Mouse (Mus musculus) kidney, embryonic 16.5 days (tissue): ENCODE measurements at regions not wholly inside any gene's neighbourhood (a gene's known extent, or its start where the extent isn't known, plus 50 kb on each side); places are given as distances from the start of the nearest gene placed in this dataset.
"Not testable (repeated sequence)": the region's sequence is repeated elsewhere in the genome, so short reads cannot be mapped to it uniquely, and the experiment has no call there.

Experiments
- ATAC-seq: fragments of 200-750 bp; cut with Nextera tagmentation; 2 replicates; pipeline ENCODE4 v1.8.0; 2017; ENCODE audit warnings: moderate TSS enrichment; ENCODE audit not compliant: low FRiP score, low TSS enrichment
- H3K27ac ChIP-seq: fragments of 300-500 bp; sonication (generic); 2 replicates; pipeline ENCODE4 v1.5.1; 2014; ENCODE audit warnings: low read length
- H3K27me3 ChIP-seq: fragments of 300-500 bp; sonication (generic); 2 replicates; pipeline ENCODE4 v1.6.1; 2014; ENCODE audit warnings: low read length, control low read depth, mixed read lengths; ENCODE audit not compliant: insufficient read depth
- H3K36me3 ChIP-seq: fragments of 300-500 bp; sonication (generic); 2 replicates; pipeline ENCODE4 v1.6.1; 2014; ENCODE audit warnings: low read length, control low read depth, mixed read lengths; ENCODE audit not compliant: insufficient read depth
- H3K4me1 ChIP-seq: fragments of 300-500 bp; sonication (generic); 2 replicates; pipeline ENCODE4 v1.6.1; 2014; ENCODE audit warnings: low read length, control low read depth, mixed read lengths; ENCODE audit not compliant: insufficient read depth
- H3K4me2 ChIP-seq: fragments of 300-500 bp; sonication (generic); replicated peaks from 2 replicates; pipeline ENCODE4 v1.6.1; 2014; ENCODE audit warnings: low read depth, low read length
- H3K4me3 ChIP-seq: fragments of 300-500 bp; sonication (generic); 2 replicates; pipeline ENCODE4 v1.5.1; 2014; ENCODE audit warnings: mild to moderate bottlenecking, low read length
- H3K9ac ChIP-seq: fragments of 300-500 bp; sonication (generic); replicated peaks from 2 replicates; pipeline ENCODE4 v1.6.1; 2014; ENCODE audit warnings: low read length
- H3K9me3 ChIP-seq: fragments of 300-500 bp; sonication (generic); 2 replicates; pipeline ENCODE4 v1.6.1; 2016; ENCODE audit warnings: low read length, control low read depth
- WGBS: fragments of 180-500 bp; shearing (Covaris S2); extraction: QIAGEN DNeasy Blood & Tissue Kit; methylation state at CpG from one replicate; pipeline ENCODE4 v1.1.7; 2014; 5-methylcytosine and 5-hydroxymethylcytosine counted together

DNA sequence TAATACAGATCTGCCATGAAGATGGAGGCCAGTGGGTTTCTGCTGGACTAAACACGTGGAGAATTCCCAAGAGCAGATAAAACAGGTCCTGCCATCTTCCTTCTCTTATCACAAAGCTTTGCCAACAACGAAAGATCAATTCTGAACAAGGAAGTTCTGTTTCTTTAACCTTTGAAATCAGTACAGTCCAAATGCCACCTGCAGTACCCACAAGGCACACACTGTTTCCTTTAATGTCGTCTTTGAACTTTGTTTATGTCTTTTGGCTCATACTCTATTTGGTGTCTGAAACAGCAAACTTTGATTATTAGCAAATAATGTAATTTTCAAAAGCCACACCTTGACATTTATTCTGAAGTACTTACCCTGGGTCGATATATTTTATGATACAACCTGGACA lies 536.5 kb downstream of the Bckdhb start:
- Histone ChIP-seq H3K9me3 (no peaks in the 10 kb centered on the region), H3K27ac (no peak overlapping the region), H3K27me3 (no peaks in the 10 kb centered on the region), H3K4me1 (no peaks in the 10 kb centered on the region), H3K4me2 (no peak overlapping the region), H3K36me3 (no peaks in the 10 kb centered on the region), H3K9ac (no peak overlapping the region), H3K4me3 (no peak overlapping the region)
- no peak for ATAC-seq
- 68% methylated on average over 4 of the region's 4 CpGs for WGBS

- H3K27ac ChIP-seq, result no peak overlapping the region
- H3K27me3 ChIP-seq, result no peaks in the 10 kb centered on the region
- WGBS, result 11% methylated on average over 3 of the region's 3 CpGs
- no peaks in the 10 kb centered on the region for H3K4me1 ChIP-seq
- H3K36me3 ChIP-seq, result no peaks in the 10 kb centered on the region
- ATAC-seq, result no peak; the same call in 1 of the 2 replicates
- H3K4me2 ChIP-seq, result no peak overlapping the region
- H3K9me3 ChIP-seq, result no peaks in the 10 kb centered on the region
- no peak overlapping the region for H3K4me3 ChIP-seq
- no peak overlapping the region for H3K9ac ChIP-seq
These were observed 541.8 kb downstream of the Bckdhb start for GRCm38 (mm10) chr9:84466741-84467140.

DNA sequence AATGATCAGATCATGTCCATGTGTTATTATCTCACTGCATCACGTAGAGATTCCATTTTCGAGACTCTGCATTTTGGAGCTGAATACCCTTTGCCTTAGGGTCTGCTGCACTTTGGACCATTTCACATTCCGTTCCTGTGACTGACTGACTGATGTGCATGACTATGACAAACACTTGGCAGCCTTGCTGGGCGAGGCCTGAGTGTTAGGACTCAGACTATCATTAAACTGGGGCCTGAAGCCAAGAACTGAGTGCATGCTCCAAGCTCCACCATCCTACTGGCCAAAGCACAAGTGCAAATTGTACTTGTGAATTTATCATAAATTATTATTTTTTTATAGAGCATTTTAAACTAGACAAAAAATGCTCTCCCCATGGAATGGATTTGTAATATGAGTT lies 547.8 kb downstream of the Bckdhb start:
- no peaks in the 10 kb centered on the region for H3K27me3 ChIP-seq
- 76% methylated on average over 4 of the region's 4 CpGs for WGBS

GRCm38 (mm10) chr9:84475906-84476305 lies 551.0 kb downstream of the Bckdhb start:
- no peak overlapping the region for H3K4me2 ChIP-seq
- ATAC-seq, result no peak
- H3K9me3 ChIP-seq, result no peaks in the 10 kb centered on the region
- WGBS, result 16% methylated on average over 1 of the region's 1 CpGs
- no peak overlapping the region for H3K4me3 ChIP-seq
- no peaks in the 10 kb centered on the region for H3K36me3 ChIP-seq
- no peaks in the 10 kb centered on the region for H3K27me3 ChIP-seq
- H3K4me1 ChIP-seq, result no peaks in the 10 kb centered on the region
- no peak overlapping the region for H3K9ac ChIP-seq
- no peak overlapping the region for H3K27ac ChIP-seq

More for the DNA sequence above, 547.8 kb downstream of the Bckdhb start:
- H3K9ac ChIP-seq, result no peak overlapping the region
- H3K27ac ChIP-seq, result no peak overlapping the region
- no peak overlapping the region for H3K4me3 ChIP-seq
- H3K36me3 ChIP-seq, result no peaks in the 10 kb centered on the region
- no peaks in the 10 kb centered on the region for H3K9me3 ChIP-seq
- no peaks in the 10 kb centered on the region for H3K4me1 ChIP-seq
- no peak overlapping the region for H3K4me2 ChIP-seq
- ATAC-seq, result no peak

DNA sequence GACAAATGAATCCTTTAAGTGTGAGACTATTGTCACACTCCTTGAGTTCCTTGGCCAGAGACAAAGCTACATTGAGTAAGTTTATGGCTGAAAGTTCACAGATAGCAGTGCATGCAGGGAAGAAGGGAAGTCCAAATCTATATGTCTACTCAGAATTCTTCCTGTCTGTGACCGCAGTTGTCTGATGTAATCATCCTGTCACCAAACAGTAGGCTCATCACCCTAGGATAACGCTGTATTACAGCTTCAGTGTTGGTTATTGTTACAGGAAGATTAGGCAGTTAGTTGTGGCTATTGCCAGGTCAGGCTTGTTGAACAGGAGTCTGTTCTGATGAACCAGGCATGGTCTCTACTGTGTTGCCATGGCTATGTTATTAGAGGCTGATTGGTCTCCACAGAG lies 574.6 kb downstream of the Bckdhb start:
- H3K4me1 ChIP-seq, result no peaks in the 10 kb centered on the region
- H3K27me3 ChIP-seq, result no peaks in the 10 kb centered on the region
- 87% methylated on average over 2 of the region's 2 CpGs for WGBS
- H3K36me3 ChIP-seq, result no peaks in the 10 kb centered on the region
- no peak overlapping the region for H3K9ac ChIP-seq
- no peak for ATAC-seq
- H3K9me3 ChIP-seq, result no peaks in the 10 kb centered on the region
- no peak overlapping the region for H3K27ac ChIP-seq
- H3K4me3 ChIP-seq, result no peak overlapping the region
- no peak overlapping the region for H3K4me2 ChIP-seq

GRCm38 (mm10) chr9:84502981-84503380 lies 578.0 kb downstream of the Bckdhb start:
- H3K4me2 ChIP-seq, H3K27ac ChIP-seq, H3K4me3 ChIP-seq, ATAC-seq, H3K27me3 ChIP-seq, H3K9ac ChIP-seq, H3K9me3 ChIP-seq, H3K4me1 ChIP-seq, H3K36me3 ChIP-seq: not testable (repeated sequence)

- H3K36me3 ChIP-seq, result no peaks in the 10 kb centered on the region
- no peak overlapping the region for H3K4me3 ChIP-seq
- H3K4me2 ChIP-seq, result no peak overlapping the region
- H3K27ac ChIP-seq, result no peak overlapping the region
- H3K9ac ChIP-seq, result no peak overlapping the region
- H3K4me1 ChIP-seq, result no peaks in the 10 kb centered on the region
- no peaks in the 10 kb centered on the region for H3K9me3 ChIP-seq
- no peaks in the 10 kb centered on the region for H3K27me3 ChIP-seq
- 75% methylated on average over 3 of the region's 3 CpGs for WGBS
- ATAC-seq, result no peak
These were observed 592.1 kb downstream of the Bckdhb start for GRCm38 (mm10) chr9:84517064-84517463.

- Histone ChIP-seq H3K36me3 (no peaks in the 10 kb centered on the region), H3K4me3 (no peak overlapping the region), H3K9ac (no peak overlapping the region), H3K4me1 (no peaks in the 10 kb centered on the region), H3K9me3 (no peaks in the 10 kb centered on the region), H3K27ac (no peak overlapping the region), H3K27me3 (no peaks in the 10 kb centered on the region), H3K4me2 (no peak overlapping the region)
- 89% methylated on average over 2 of the region's 2 CpGs for WGBS
- ATAC-seq, result no peak
These were observed 620.5 kb downstream of the Bckdhb start for GRCm38 (mm10) chr9:84545431-84545830.

- Histone ChIP-seq H3K27ac (peak overlapping the region; percentile 38; the same call in 1 of the 2 replicates), H3K9ac (no peak overlapping the region), H3K36me3 (no peaks in the 10 kb centered on the region), H3K4me2 (no peak overlapping the region), H3K4me3 (no peak overlapping the region), H3K27me3 (no peaks in the 10 kb centered on the region), H3K9me3 (no peaks in the 10 kb centered on the region), H3K4me1 (no peaks in the 10 kb centered on the region)
- peak; percentile 67; the same call in 1 of the 2 replicates for ATAC-seq
- WGBS, result 53% methylated on average over 6 of the region's 6 CpGs
These were observed 623.2 kb downstream of the Bckdhb start for GRCm38 (mm10) chr9:84548012-84548660.

GRCm38 (mm10) chr9:84555237-84555636 lies 630.3 kb downstream of the Bckdhb start:
- no peaks in the 10 kb centered on the region; the same call in 1 of the 2 replicates for H3K4me1 ChIP-seq
- 8% methylated on average over 2 of the region's 2 CpGs for WGBS
- H3K27me3 ChIP-seq, result no peaks in the 10 kb centered on the region
- no peak overlapping the region for H3K27ac ChIP-seq
- H3K9me3 ChIP-seq, result no peaks in the 10 kb centered on the region
- H3K4me2 ChIP-seq, result no peak overlapping the region
- H3K4me3 ChIP-seq, result no peak overlapping the region
- no peaks in the 10 kb centered on the region for H3K36me3 ChIP-seq
- H3K9ac ChIP-seq, result no peak overlapping the region
- peak; percentile 93 for ATAC-seq
